ENCODE assay signal across 17 mouse cellular contexts in the genomic region with DNA sequence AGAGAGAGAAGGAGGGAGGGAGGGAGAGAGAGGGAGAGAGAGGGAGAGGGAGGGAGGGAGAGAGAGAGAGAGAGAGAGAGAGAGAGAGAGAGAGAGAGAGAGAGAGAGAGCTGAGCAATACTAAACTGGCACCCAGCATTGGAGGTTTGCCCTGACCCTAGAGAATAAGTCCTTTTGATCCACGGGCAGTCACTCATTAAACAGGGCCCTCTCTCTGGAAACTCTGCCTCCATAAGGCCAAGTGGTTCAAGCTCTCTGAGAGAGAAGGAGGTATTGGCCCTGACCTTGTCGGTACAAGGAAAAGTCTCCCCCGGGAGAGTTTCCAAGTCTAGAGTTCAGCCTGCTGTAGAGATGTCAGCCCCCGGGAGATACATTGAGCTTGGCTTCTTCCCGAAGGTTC.
DNase-seq lines count a peak whose midpoint lies in the region; ATAC-seq and TF ChIP-seq lines count a peak whose summit lies in the region.
"Had no signal": no experiment of that assay in that cellular context is flagged by ENCODE, and none has a peak within 500 bp of the region (broad histone marks: within the 10 kb centered on the region; RNA-seq: fewer than 3 reads in every experiment).

No protein-coding gene starts in this region.

- TF ChIP-seq CTCF in kidney, adult 2 months (conservative IDR thresholded peaks at IDR 0.05; ENCODE audit: insufficient read depth, insufficient read length, low read depth, low read length): no peak
- no peak for TF ChIP-seq CTCF in midbrain, postnatal 0 days (IDR thresholded peaks at IDR 0.05)

- no peaks in the 10 kb centered on the region for H3K27me3 ChIP-seq in kidney, adult 2 months (replicated peaks; ENCODE audit: control insufficient read depth, insufficient read depth, low read length)
- H3K27me3 ChIP-seq in kidney, embryonic 14.5 days (ENCODE audit: control insufficient read depth, insufficient read depth, low read length): no peaks in the 10 kb centered on the region
- H3K27me3 ChIP-seq in midbrain, postnatal 0 days (ENCODE audit: insufficient read depth, low read length): no peaks in the 10 kb centered on the region
- no peaks in the 10 kb centered on the region for H3K27me3 ChIP-seq in midbrain, embryonic 11.5 days (ENCODE audit: control insufficient read depth, insufficient read depth, low read length)
- H3K27me3 ChIP-seq: hindbrain, embryonic 15.5 days had no signal

- no peak overlapping the region for H3K4me3 ChIP-seq in kidney, adult 2 months (ENCODE audit: insufficient read depth, low read depth, low read length)
- no peak overlapping the region for H3K4me3 ChIP-seq in kidney, embryonic 14.5 days (ENCODE audit: low read length)
- H3K4me3 ChIP-seq in midbrain, postnatal 0 days (ENCODE audit: low read depth, low read length): no peak overlapping the region
- H3K4me3 ChIP-seq in midbrain, embryonic 11.5 days (ENCODE audit: low read depth, low read length): no peak overlapping the region
- H3K4me3 ChIP-seq: embryonic facial prominence, embryonic 12.5 days; heart, embryonic 13.5 days; hindbrain, embryonic 15.5 days had no signal

- H3K36me3 ChIP-seq in kidney, adult 2 months (ENCODE audit: control insufficient read depth, insufficient read depth, low read length): no peaks in the 10 kb centered on the region
- H3K36me3 ChIP-seq in kidney, embryonic 14.5 days (ENCODE audit: control insufficient read depth, insufficient read depth, low read length): no peaks in the 10 kb centered on the region
- no peaks in the 10 kb centered on the region for H3K36me3 ChIP-seq in midbrain, postnatal 0 days (ENCODE audit: insufficient read depth, low read length)
- no peaks in the 10 kb centered on the region for H3K36me3 ChIP-seq in midbrain, embryonic 11.5 days (ENCODE audit: control insufficient read depth, insufficient read depth, low read length)
- H3K36me3 ChIP-seq: embryonic facial prominence, embryonic 12.5 days; heart, embryonic 13.5 days; hindbrain, embryonic 15.5 days had no signal

- WGBS in kidney, adult 2 months: 29% methylated on average over 5 of the region's 5 CpGs
- 50% methylated on average over 5 of the region's 5 CpGs for WGBS in kidney, embryonic 14.5 days
- 58% methylated on average over 5 of the region's 5 CpGs for whole genome bisulfite sequencing in midbrain, postnatal 0 days
- 77% methylated on average over 5 of the region's 5 CpGs for WGBS in midbrain, embryonic 11.5 days

- TF ChIP-seq POLR2A in kidney, adult 2 months (IDR thresholded peaks at IDR 0.05; ENCODE audit: low read depth, low read length): no peak

- no peaks in the 10 kb centered on the region for H3K4me1 ChIP-seq in kidney, adult 2 months (ENCODE audit: control insufficient read depth, insufficient read depth, low read length)
- no peaks in the 10 kb centered on the region for H3K4me1 ChIP-seq in kidney, embryonic 14.5 days (ENCODE audit: control insufficient read depth, insufficient read depth, low read length)
- no peaks in the 10 kb centered on the region for H3K4me1 ChIP-seq in midbrain, postnatal 0 days (ENCODE audit: insufficient read depth, low read length)
- no peaks in the 10 kb centered on the region for H3K4me1 ChIP-seq in midbrain, embryonic 11.5 days (ENCODE audit: control insufficient read depth, insufficient read depth, low read length)
- H3K4me1 ChIP-seq: embryonic facial prominence, embryonic 12.5 days; heart, embryonic 13.5 days had no signal

- DNase-seq in kidney, adult 2 months: peak; percentile 78
- peak; percentile 10 for DNase-seq in midbrain, postnatal 0 days (ENCODE audit: low spot score)
- no peak for DNase-seq in midbrain, embryonic 11.5 days (ENCODE audit: low spot score, missing footprints)
- DNase-seq in kidney, adult 9 months: peak; percentile 69
- DNase-seq in kidney, postnatal 36 days: peak; percentile 64 to 79
- no peak for DNase-seq in gastrocnemius, postnatal 25 days
- DNase-seq: adrenal gland, postnatal 10 days; cerebellum, adult 11-12 months; cerebellum, adult 9-10 months; cerebellum, postnatal 25 days; gastrocnemius, postnatal 10 days; heart, postnatal 36 days had no signal

- no peak overlapping the region for H3K9ac ChIP-seq in kidney, embryonic 14.5 days (ENCODE audit: low read depth, low read length)
- no peak overlapping the region for H3K9ac ChIP-seq in midbrain, postnatal 0 days (replicated peaks; ENCODE audit: low read length, poor library complexity, severe bottlenecking)
- no peak overlapping the region for H3K9ac ChIP-seq in midbrain, embryonic 11.5 days (ENCODE audit: low read length)
- H3K9ac ChIP-seq: embryonic facial prominence, embryonic 12.5 days; heart, embryonic 13.5 days; hindbrain, embryonic 15.5 days had no signal

- no peak for ATAC-seq in kidney, embryonic 14.5 days (ENCODE audit: low FRiP score, low TSS enrichment)
- no peak for ATAC-seq in midbrain, postnatal 0 days (ENCODE audit: low FRiP score)
- ATAC-seq in midbrain, embryonic 11.5 days (ENCODE audit: low FRiP score): no peak
- ATAC-seq: forebrain, embryonic 16.5 days had no signal

- no peaks in the 10 kb centered on the region for H3K9me3 ChIP-seq in kidney, embryonic 14.5 days (ENCODE audit: control insufficient read depth, low read length)
- H3K9me3 ChIP-seq in midbrain, postnatal 0 days (ENCODE audit: low read length): no peaks in the 10 kb centered on the region
- H3K9me3 ChIP-seq in midbrain, embryonic 11.5 days (ENCODE audit: control insufficient read depth, low read length): no peaks in the 10 kb centered on the region
- H3K9me3 ChIP-seq: embryonic facial prominence, embryonic 12.5 days; heart, embryonic 13.5 days; hindbrain, embryonic 15.5 days had no signal

- no peak overlapping the region for H3K4me2 ChIP-seq in kidney, embryonic 14.5 days (replicated peaks; ENCODE audit: low read depth, low read length)
- no peak overlapping the region for H3K4me2 ChIP-seq in midbrain, postnatal 0 days (ENCODE audit: low read depth, low read length, poor library complexity, severe bottlenecking)
- H3K4me2 ChIP-seq in midbrain, embryonic 11.5 days: no peak overlapping the region
- H3K4me2 ChIP-seq: embryonic facial prominence, embryonic 12.5 days; heart, embryonic 13.5 days; hindbrain, embryonic 15.5 days had no signal

- H3K27ac ChIP-seq in kidney, adult 2 months (ENCODE audit: insufficient read depth, low read depth, low read length): no peak overlapping the region
- no peak overlapping the region for H3K27ac ChIP-seq in kidney, embryonic 14.5 days (ENCODE audit: low read depth, low read length)
- no peak overlapping the region for H3K27ac ChIP-seq in midbrain, postnatal 0 days (ENCODE audit: low read depth, low read length)
- no peak overlapping the region for H3K27ac ChIP-seq in midbrain, embryonic 11.5 days (ENCODE audit: low read depth, low read length)
- H3K27ac ChIP-seq: embryonic facial prominence, embryonic 12.5 days; heart, embryonic 13.5 days; hindbrain, embryonic 15.5 days had no signal

Comparison
In these comparisons a context has a peak if more than half of its experiments do, and no peak if none do; other contexts are left out.
1. DNase-seq: peak in kidney, adult 2 months (single experiment), midbrain, postnatal 0 days (single experiment), kidney, adult 9 months (single experiment) and kidney, postnatal 36 days (2 of 2); none in midbrain, embryonic 11.5 days (single experiment) and gastrocnemius, postnatal 25 days (single experiment).